ENCODE assay signal across 22 mouse cellular contexts in genomic region chr1:56671241-56671945, GRCm38 (mm10). TPM values are rescaled to one million over a fixed set of nuclear protein-coding genes. Genes with fewer than 3 reads are reported as not detected.
DNase-seq lines count a peak whose midpoint lies in the region; ATAC-seq lines count a peak whose summit lies in the region.
"Had no signal": no experiment of that assay in that cellular context is flagged by ENCODE, and none has a peak within 500 bp of the region (broad histone marks: within the 10 kb centered on the region; RNA-seq: fewer than 3 reads in every experiment).

No protein-coding gene starts in this region.

- 0 out of 2 replicates have a peak, but pooled peaks cover 8% of the 10 kb centered on the region for H3K4me1 ChIP-seq in forebrain, embryonic 15.5 days
- H3K4me1 ChIP-seq: heart, embryonic 13.5 days; lung, embryonic 15.5 days had no signal

- H3K9me3 ChIP-seq in forebrain, embryonic 15.5 days = no peaks in the 10 kb centered on the region
- H3K9me3 ChIP-seq: heart, embryonic 13.5 days; lung, embryonic 15.5 days had no signal

- no peak for ATAC-seq in cerebellum, adult (ENCODE audit: insufficient number of reproducible peaks, low FRiP score, low TSS enrichment)
- ATAC-seq in forebrain, embryonic 15.5 days (replicated peaks) = 0 out of 2 replicates have a peak, but pooled peaks have one; percentile 11
- ATAC-seq: activated CD4-positive, CD25-positive, alpha-beta regulatory T cell, adult 4 months had no signal

- H3K4me3 ChIP-seq in forebrain, embryonic 15.5 days = no peak overlapping the region
- H3K4me3 ChIP-seq: heart, embryonic 13.5 days; lung, embryonic 15.5 days had no signal

- H3K4me2 ChIP-seq in forebrain, embryonic 15.5 days (replicated peaks) = no peak overlapping the region
- H3K4me2 ChIP-seq: heart, embryonic 13.5 days; liver, embryonic 11.5 days; lung, embryonic 15.5 days had no signal

- H3K9ac ChIP-seq in forebrain, embryonic 15.5 days (replicated peaks) = no peak overlapping the region
- H3K9ac ChIP-seq: heart, embryonic 13.5 days; lung, embryonic 15.5 days had no signal

- H3K27me3 ChIP-seq in forebrain, embryonic 15.5 days = no peaks in the 10 kb centered on the region
- H3K27me3 ChIP-seq: heart, embryonic 13.5 days; lung, embryonic 15.5 days had no signal

- WGBS in forebrain, embryonic 15.5 days = 15% methylated on average over 8 of the region's 8 CpGs

- H3K27ac ChIP-seq in forebrain, embryonic 15.5 days (replicated peaks) = no peak overlapping the region
- H3K27ac ChIP-seq: heart, embryonic 13.5 days; lung, embryonic 15.5 days had no signal

- no peaks in the 10 kb centered on the region for H3K36me3 ChIP-seq in forebrain, embryonic 15.5 days
- H3K36me3 ChIP-seq: heart, embryonic 13.5 days; lung, embryonic 15.5 days had no signal

- DNase-seq in cerebellum, postnatal 36 days = peak; percentile 10 to 29
- DNase-seq in left cerebral cortex, postnatal 4 days = peak; percentile 42
- no peak for DNase-seq in left cerebral cortex, adult 9 months (ENCODE audit: low spot score in 2 of 2)
- peak; percentile 2 to 34 for DNase-seq in kidney, postnatal 36 days
- no peak for DNase-seq in testis, postnatal 14 days (ENCODE audit: low spot score)
- DNase-seq in thymus, postnatal 10 days (ENCODE audit: low spot score in 2 of 2) = no peak
- DNase-seq: adrenal gland, postnatal 36 days had no signal

- intact Hi-C loops in left cerebral cortex, postnatal 4 days (cut with DNase I) = no loop called here

RNA-seq across cellular contexts. Expression of gene Hsfy2, which starts 34.2 kb away (rescaled TPM):
- total RNA-seq in left cerebral cortex, postnatal 4 days (2021) = not detected
- not detected in 2 replicates for polyA plus RNA-seq in forebrain, embryonic 15.5 days (2015; fragmentation: Nextera tagmentation; extraction: Ambion mirVana)
- total RNA-seq: adrenal gland, postnatal 36 days; hematopoietic stem cell, adult 5-6 weeks; layer of hippocampus, postnatal 10 days; left cerebral cortex, postnatal 25 days; megakaryocyte progenitor cell, adult 5-6 weeks; neutrophil, adult 5-6 weeks had no signal
- polyA plus RNA-seq: activated CD4-positive, CD25-positive, alpha-beta regulatory T cell, adult 4 months; frontal cortex, adult 2 months; gonadal fat pad, adult 2 months; heart, embryonic 13.5 days; liver, embryonic 11.5 days; lung, embryonic 15.5 days; spleen, adult 2 months; urinary bladder, adult 2 months had no signal

Comparison
In these comparisons a context has a peak if more than half of its experiments do, and no peak if none do; other contexts are left out.
1. DNase-seq: peak in cerebellum, postnatal 36 days (2 of 2), left cerebral cortex, postnatal 4 days (single experiment) and kidney, postnatal 36 days (2 of 2); none in left cerebral cortex, adult 9 months (0 of 2), testis, postnatal 14 days (single experiment) and thymus, postnatal 10 days (0 of 2).